Mouse (Mus musculus) erythroblast, adult 5-6 weeks (primary cell): Measurements from ENCODE around the gene Il20ra. TPM values are rescaled to one million over a fixed set of nuclear protein-coding genes. Genes with fewer than 3 reads are reported as not detected.
"Not testable (repeated sequence)": the region's sequence is repeated elsewhere in the genome, so short reads cannot be mapped to it uniquely, and the experiment has no call there.

ENCODE experiments used
- ATAC-seq: replicated peaks from 2 replicates; pipeline ENCODE4 v1.8.0; 2016; ENCODE audit warnings: moderate number of reproducible peaks, mild to moderate bottlenecking, moderate TSS enrichment, inconsistent platforms; ENCODE audit not compliant: poor library complexity, low FRiP score, severe bottlenecking
- total RNA-seq, 2 experiments: library from RNA; stranded (forward) in 1 of 2; stranded (reverse) in 1 of 2; fragments of 150-400 nt in 1 of 2; fragments of 200-764, 138-1000 nt in 1 of 2; gene quantifications; 2 replicates each; pipeline versions ENCODE4 v1.2.3 to v1.2.4; 2015 to 2017; ENCODE audit warnings: low replicate concordance in 2 of 2

Il20ra gene
- total RNA-seq (2015; ENCODE audit: low replicate concordance), result not detected in 2 replicates
- 0.28 and 0.77 TPM in 2 replicates for total RNA-seq (2017; ENCODE audit: low replicate concordance)

DNA sequence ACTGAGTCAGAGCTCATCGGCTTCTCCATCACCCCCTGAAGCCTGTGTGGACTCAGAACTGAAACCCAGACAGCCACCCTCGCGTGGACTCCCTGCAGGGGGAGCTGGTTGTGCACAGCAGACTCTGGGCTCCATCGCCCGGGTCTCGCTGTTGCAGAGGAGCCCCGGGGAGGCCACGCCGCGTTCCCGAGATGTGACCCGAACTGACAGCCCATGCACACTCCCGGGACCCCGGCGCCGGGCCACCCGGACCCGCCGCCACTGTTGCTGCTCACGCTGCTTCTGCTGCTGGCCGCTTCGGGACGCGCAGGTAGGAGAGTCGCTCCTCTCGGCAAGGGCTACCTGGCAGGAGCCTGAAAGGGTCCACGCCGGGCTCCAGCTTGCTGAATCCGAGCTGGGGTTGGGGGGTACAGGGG lies at the start of gene Il20ra:
Il20ra (plus strand) TSS at position 150 of the 416 bp plus-strand sequence.
- peak; percentile 57; the same call in 1 of the 2 replicates for ATAC-seq

DNA sequence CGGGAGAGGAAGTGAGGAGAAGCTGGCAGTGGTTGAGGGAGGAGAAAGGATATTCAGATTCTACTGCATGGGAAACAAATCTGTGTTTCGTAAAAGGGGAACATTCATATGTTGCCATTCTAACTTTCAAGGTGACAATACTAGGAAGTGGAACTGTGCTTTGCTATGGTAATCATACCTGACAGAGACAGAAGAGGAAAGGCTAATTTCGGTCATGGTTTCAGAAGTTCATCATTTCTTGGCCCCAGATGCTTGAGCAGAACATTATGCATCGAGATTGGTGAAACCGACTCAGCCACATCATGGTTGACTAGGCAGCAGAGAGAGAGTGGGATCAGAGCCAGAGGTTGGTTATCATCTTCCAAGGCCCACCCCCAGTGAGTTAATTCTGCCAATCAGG lies 43.4 kb upstream of the Il20ra start:
- ATAC-seq, result no peak

DNA sequence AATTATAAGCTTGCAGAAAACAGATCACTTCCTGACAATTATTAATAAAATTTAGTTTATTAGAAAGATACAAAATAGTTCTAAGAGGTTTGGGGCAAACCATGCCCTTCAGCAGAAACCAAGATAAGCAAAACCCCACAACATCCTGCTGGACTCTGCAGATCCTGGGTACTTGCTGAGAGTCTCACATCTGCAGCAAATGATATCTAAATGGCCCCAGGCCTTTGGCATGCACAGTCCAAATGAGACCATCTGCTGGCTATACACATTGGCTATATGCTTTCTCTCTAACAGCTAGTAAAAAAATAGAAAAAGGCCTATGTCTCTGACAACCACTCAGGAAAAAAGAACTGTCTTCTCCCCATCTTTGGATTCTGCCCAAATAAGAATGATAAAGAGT lies 40.4 kb upstream of the Il20ra start:
- no peak for ATAC-seq

DNA sequence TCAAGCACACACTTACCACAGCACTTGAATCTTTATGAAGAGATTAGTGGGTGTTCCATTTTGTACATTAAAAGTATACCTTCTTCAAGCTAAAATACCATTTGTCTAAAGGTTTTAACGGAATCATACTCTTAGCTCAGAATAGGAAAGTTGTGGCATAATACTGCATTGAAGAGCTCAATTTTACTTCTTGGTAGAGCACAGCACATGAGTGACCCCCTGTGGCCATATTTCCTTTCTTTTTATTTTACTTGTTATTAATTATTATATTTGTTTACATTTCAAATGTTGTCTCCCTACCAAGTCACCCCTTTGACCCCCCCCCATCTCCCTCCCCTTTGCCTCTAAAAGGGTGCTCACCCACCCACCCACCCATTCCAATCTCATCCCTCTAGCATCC lies 39.2 kb upstream of the Il20ra start:
- no peak for ATAC-seq

DNA sequence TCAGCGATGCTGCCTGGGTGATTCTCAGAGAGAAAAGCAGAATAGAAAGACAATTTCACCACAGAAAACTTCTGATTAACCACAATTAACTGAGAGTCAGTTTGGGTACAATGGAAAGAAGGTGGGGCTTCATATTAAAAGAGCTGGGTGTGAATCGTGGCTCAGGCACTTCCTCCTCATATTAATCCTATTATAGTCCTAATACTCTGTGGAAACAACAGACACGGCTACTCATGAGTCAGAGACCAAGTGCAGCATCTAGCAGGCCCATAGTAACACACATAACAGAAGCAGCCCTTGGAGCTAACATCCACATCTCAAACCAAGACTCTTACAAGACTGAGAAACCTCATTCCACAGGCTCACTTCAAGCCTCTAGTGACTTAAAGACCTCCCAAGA lies 24.7 kb upstream of the Il20ra start:
- ATAC-seq, result no peak

DNA sequence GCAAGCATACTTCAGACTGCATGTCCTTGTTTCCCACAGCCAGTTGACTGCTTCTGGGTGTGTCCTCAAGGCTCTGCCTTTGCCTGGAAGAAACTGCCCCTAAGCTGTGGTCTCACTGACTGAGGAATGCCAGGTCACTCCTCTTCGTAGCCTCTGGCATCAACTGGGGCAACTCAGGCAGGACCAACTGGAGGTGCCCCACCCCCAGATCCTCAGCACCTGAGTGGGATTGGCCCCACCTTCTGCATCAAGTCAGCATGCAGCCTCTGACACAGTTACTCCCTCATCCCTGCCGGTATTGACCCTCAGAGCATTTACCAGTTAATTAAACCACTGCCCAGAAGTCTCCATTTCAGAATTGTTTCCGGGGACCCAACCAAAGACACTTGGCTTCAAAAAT lies 21.1 kb upstream of the Il20ra start:
- no peak for ATAC-seq

DNA sequence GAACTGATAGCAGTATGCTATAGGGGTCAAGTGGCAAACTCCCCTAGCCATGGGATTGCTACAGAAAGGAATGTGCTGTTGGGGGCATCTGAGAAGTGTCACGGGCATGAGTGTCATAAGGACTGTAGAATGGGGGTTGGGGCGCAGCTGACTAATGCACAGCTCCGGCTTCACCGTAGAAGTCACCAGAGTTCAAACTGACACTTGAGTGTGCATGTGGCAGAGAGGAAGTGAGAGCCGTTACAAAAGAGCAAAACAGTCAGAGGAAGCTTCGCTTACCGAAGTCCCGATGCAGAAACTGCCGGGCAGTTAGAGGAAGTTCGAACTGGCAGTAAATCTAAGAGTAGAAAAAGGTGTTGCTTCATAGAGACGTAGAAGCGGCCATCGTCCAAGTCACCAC lies 20.6 kb upstream of the Il20ra start:
- no peak for ATAC-seq

DNA sequence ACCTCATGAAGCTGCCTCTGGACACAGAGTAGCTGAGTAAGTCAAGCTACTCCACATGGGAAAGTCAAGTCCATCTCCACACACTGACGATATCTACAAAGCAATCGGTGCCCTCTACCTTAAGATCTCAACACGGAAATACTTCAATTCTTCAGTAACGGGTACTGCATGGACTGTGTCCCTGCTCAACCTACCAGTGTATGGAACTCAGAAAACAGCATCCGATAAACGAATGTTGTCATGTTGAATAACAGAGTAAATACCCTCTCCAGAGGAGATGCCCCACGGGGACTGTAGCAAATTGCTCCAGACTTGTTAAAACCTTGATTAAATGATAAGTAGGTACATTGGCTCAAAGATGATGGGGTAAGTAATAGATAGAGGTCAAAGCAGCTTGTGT lies 20.0 kb upstream of the Il20ra start:
- no peak for ATAC-seq

DNA sequence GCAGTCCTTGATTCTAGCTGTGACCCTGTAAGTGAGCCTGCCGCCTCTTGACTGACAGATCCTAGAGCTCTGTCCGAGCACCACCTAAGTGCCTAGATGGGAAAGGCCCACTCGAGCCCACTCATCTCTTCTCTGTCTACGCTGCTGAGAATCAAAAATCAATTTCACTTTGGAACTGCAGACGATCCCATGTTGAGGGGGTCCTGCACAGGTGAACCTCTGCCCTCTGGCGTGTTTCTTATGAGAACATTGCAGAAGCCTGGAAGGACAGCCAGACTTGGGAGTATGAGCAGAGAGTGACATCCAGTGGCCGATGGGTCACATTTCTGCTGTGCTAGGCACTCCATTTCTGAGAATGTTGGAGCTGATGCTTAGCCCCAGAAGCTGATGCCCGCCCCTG lies 19.4 kb upstream of the Il20ra start:
- no peak for ATAC-seq

DNA sequence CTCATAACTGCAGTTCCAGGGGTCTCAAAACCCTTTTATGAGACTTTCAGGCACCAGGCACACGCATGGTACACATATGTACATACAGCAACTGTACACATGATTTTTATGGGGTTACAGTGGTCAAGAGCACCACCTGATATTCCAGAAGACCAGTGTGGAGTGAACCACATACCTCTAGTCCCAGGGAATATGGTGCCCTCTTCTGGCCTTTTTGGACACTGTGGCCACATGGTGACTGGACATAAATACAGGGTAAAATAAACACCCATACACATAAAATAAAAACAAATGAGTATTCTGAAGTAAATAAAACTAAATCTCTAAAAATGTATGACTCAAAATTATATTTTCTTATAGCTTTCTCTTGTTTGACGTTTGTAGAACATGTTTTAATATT lies 18.7 kb upstream of the Il20ra start:
- ATAC-seq, result no peak

DNA sequence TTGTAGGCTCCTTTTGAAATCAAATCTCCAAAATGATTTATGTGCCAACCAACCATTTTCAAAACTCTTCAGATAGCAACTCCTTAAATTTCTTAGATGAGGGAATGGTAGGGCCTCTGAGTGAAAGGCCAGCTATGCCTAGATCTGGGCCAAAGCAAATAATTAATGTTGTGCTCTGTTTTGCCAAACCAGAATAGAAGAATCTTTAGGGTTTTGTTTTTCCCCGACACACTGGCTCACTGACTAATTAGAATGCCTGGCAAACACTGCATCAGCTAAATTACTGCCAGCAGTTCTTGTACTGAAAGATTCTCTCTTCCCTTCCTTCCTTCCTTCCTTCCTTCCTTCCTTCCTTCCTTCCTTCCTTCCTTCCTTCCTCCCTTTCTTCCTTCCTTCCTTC lies 13.0 kb upstream of the Il20ra start:
- no peak for ATAC-seq

DNA sequence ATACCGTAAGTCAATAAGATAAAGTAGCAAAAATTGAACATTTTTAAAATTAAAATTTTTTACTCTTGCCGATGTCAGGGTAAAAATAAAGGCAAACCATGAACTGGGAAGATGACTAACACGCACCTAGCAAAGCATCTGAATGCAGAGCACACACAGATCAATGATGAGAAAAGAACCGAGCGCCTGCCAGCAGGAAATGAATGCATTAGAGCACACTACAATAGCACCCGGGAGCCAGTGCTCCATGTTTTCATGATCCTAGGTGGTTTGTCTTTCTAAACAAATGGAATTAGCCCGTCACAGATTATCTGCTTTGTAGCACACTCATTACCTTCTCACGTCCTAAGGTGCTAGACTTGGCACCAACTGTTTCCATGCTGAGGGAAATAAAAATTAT lies 7.9 kb upstream of the Il20ra start:
- ATAC-seq, result no peak

DNA sequence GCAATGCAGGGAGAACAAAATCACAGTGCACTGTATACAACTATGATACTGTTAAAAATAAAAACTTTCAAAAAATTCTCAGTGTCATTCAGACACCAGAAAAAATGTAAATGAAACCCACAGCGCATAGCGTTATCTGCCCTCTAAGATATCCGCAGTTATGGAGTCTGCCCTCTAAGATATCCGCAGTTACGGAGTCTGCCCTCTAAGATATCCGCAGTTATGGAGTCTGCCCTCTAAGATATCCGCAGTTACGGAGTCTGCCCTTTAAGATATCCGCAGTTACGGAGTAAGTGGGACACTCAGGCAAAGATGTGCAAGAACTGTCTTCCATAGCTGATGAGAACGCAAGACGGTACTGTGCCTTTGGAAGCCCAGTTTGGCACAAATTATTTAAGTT lies 4.6 kb upstream of the Il20ra start:
- no peak; the same call in 1 of the 2 replicates for ATAC-seq

DNA sequence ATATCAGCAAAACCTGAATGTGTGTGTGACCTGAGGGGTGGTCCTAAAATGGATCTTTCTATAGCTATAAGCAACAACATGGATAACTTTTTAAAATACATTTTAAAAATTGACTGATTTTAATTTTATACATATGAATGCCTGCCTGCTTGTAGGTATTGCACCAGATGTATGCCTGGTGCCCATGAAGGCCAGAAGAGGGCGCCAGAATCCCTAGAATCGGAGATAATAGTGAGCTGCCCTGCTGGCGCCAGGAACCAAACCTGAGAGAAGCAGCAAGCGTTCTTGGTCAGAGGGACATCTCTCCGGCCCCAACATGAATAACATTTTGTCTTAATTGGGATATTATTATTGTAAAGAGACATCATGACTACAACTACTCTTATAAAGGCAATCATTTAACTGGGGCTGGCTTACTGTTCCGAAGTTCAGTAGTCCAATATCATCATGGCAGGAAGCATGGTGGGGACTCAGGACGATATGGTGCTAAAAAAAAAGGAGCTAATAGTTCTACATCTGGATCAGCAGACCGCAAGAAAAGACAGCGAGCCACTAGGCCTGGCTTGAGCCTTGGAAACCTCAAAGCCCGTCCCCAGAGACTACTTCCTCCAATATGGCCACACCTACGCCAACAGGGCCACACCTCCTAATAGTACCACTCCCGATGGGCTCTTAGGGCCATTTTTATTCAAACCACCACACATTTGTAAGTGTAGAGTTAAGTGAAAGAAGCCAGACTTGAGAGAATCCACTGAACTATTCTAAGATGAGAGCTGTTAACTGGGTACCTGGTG lies 3.9 kb upstream of the Il20ra start:
- no peak for ATAC-seq

DNA sequence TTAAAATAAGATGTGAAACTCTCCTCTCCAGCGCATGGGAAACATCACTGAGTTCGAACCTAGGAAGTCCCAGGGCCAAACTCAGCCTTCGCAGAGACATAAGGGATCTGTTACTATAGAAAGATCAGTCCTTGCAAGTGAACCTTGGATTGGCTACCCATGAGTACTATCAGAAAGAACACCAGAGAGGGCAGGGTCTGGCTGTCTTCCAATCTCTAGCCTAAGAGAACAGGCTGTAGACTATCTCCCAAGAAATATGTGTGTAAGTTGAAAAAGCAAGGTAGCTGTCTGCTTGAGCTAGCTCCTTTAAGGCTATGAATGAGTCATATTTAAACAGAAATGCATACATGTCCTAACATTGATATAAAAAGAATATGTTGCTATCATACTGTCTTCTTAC lies 1.4 kb upstream of the Il20ra start:
- ATAC-seq, result no peak

DNA sequence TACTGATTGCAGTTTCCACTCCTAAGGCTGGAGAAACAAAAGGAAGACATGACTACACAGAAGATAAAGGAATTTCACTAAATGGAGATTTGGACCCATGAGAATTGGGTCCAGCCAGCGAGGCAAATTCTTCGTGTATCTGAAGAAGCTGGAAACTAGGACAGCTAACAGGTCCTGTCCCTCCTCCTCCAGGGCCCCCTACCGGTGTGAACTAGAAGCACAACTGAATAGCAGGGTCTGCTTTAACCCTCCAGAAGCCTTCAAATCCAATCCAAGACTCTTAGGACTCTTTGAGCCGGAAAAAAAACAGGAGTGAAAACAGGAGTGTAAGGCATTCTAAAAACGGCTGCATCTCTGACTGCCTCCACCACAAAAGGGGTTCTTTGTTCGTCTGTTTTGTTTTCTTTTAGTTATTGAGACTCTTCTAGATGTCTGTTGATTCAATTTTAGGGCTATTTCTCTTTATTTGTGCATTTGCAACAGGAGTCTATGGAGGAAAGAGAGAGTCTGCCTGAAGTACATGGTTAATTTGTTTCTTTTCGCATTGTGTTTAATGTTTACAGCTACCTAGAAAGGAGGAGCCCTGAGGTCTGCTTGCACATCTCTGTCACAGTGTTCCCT lies 709 bp upstream of the Il20ra start:
- no peak for ATAC-seq

DNA sequence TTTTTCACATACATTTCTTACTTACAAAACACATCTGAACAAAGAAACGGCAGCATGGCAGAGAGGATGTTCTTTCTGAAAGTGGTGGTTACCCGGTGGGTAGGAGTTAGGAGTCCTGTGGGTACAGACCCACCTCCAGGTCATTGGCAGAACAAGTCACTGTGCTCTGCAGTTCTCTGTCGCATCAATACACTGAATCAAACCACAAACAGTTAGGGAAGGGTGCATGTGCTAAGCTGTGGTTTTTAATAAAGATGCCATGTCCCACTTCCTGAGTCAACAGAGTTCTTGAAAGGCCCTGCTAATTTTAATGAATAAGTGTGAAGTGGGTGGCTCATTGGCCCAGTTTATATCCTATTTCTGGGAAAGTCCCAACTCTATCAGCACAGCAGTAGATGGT lies 6.3 kb downstream of the Il20ra start:
- no peak for ATAC-seq

DNA sequence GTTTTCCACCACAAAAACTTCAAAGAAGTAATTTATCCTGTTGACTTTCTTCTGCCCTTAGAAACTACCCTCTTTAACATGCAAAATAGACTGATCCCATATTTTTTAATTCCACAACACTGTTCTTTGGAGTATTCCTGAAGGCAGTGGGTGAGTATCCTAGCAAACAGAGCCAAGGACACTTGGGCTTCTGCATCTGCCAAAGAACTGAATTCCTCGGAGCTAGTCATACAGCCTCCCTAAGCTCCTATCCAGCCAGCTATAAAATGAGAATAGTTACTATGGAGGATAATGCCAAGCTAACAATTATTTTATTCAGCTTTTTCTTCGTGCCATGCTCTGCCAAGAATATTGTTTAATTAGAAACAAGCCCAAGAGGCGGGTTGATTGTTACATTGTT lies 9.9 kb downstream of the Il20ra start:
- no peak for ATAC-seq

DNA sequence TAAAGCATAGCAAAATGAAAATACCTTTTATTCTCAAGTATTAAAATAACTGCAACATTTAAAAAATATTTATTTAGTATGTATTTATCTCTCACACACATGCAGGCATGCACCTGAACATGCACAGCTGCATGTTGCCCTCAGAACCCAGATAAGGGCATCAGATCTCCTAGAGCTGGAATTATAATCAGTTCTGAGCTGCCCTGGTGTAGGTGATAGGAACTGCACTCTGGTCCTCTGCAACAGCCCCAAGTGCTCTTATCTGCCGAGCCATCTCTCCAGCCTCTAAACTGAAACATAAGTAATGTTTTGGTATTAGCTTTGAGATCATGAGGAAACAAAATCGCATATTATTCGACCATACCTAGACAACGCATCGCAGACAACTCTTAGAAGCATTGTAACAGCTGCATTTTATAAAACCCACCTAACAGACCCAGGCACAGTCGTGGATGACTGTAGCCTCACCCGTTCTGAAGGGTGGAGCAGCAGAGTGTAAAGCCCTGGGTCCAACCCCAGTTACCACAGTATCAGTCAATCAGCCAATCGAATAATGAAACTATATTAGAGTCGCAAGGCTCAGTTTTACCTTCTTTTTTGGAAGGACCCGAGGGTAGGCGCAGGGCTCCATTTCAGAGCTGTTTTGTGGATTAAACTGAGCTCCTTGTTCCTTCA lies 11.9 kb downstream of the Il20ra start:
- peak; percentile 79 for ATAC-seq

DNA sequence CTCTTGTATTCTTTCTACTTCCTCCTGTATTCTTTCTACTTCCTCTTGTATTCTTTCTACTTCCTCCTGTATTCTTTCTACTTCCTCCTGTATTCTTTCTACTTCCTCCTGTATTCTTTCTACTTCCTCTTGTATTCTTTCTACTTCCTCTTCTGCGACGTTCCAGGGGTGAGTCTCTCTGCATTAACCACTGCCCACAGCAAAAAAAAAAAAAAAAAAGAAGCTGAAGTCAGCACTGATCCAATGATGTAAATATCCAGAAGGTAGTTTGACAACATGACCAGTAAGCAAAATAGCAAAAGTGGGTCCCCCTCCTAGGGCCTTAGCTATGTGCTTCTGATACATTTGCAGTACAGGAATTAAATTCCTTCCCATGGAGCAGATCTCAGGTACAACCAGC lies 26.1 kb downstream of the Il20ra start:
- ATAC-seq, result not testable (repeated sequence)

DNA sequence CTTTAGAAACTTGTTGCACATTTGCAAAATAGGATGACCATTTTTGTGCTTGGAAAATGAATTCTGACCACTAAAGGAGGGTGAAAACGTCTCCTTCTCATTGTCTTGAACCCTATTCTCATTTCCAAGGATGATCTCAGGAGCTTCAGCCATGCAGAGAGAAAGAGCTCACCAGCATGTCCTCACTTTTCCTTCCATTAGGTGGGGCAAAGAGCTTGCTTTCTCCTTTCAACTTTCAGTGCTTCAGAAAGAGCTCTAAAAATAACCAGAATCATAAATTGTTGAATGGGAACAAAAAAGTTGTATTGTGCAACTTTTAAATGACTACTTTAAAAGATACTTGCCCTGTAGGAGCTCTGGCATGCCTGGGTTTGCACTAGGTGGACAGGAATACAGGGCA lies 33.3 kb downstream of the Il20ra start:
- no peak for ATAC-seq
